Mouse (Mus musculus): ENCODE measurements at regions not wholly inside any gene's neighbourhood (a gene's known extent, or its start where the extent isn't known, plus 50 kb on each side); places are given as distances from the start of the nearest gene placed in this dataset.
A peak's percentile ranks its signal among the peaks of the same experiment; 100 is the strongest.

GRCm38 (mm10) chr7:113672779-113673595, 92.8 kb upstream of the Spon1 start:
- H3K9me3 ChIP-seq, result no peaks in the 10 kb centered on the region
- H3K4me1 ChIP-seq, result peaks cover 13% of the 10 kb centered on the region
- H3K27ac ChIP-seq (replicated peaks), result no peak overlapping the region; the same call in 1 of the 2 replicates
- H3K36me3 ChIP-seq (replicated peaks), result no peaks in the 10 kb centered on the region
- 65% methylated on average over 18 of the region's 18 CpGs for WGBS
- H3K27me3 ChIP-seq (replicated peaks; ENCODE audit: low read depth, poor library complexity, severe bottlenecking), result 0 out of 2 replicates have a peak, but pooled peaks cover 5% of the 10 kb centered on the region
- no peak for DNase-seq (ENCODE audit: low spot score)
- H3K4me3 ChIP-seq, result no peak overlapping the region

GRCm38 (mm10) chr7:113673596-113673956, 92.2 kb upstream of the Spon1 start:
- Histone ChIP-seq H3K4me3 (no peak overlapping the region), H3K9me3 (no peaks in the 10 kb centered on the region), H3K4me1 (peaks cover 13% of the 10 kb centered on the region), H3K36me3 (replicated peaks) (no peaks in the 10 kb centered on the region), H3K27me3 (replicated peaks; ENCODE audit: low read depth, poor library complexity, severe bottlenecking) (0 out of 2 replicates have a peak, but pooled peaks cover 5% of the 10 kb centered on the region), H3K27ac (replicated peaks) (no peak overlapping the region; the same call in 1 of the 2 replicates)
- DNase-seq (ENCODE audit: low spot score), result no peak
- 78% methylated on average over 12 of the region's 12 CpGs for WGBS

DNA sequence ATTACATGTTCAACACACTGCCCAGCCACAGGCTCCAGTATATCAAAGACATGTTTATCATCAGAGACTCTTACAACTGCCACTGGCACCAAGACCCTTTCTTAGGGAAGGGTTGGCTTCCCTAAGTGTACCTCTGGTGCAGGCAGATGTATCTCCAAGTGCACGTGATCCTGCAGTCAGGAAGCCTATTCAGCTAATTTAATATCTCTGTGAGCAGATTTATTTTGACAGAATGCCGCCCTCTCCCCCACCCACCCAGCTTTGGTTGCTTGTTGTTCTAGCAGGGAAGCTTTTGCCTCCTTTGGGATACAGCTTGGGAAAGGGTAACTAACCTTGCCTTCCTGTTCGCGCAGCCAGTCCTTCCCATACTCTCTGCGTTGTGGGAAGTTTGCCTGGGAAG, 83.5 kb upstream of the Spon1 start:
- no peak overlapping the region for H3K4me3 ChIP-seq
- 77% methylated on average over 5 of the region's 5 CpGs for whole genome bisulfite sequencing

DNA sequence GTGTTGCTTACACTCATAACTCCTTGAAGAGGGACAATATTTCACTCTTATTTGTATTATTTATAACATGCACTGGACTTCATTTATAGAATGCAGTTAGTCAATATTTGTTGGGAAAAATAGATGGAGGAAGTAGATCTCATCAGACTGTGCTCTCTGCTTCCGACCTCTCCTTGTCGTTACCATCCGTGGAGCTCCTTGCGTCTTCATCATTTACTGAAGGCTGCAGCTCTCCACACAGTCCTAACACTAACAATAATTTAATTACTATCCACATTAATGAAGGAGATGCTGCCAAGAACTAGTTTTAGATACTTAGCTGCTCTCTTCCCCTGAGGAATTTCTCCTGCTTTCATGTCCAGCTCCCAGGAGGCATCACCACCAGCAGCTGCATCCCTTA, 80.4 kb upstream of the Spon1 start:
- no peak for DNase-seq (ENCODE audit: low spot score)
- Histone ChIP-seq H3K4me1 (peaks cover 23% of the 10 kb centered on the region), H3K27me3 (replicated peaks; ENCODE audit: low read depth, poor library complexity, severe bottlenecking) (no peaks in the 10 kb centered on the region), H3K27ac (replicated peaks) (no peak overlapping the region), H3K9me3 (no peaks in the 10 kb centered on the region), H3K36me3 (replicated peaks) (no peaks in the 10 kb centered on the region), H3K4me3 (no peak overlapping the region)
- 91% methylated on average over 4 of the region's 4 CpGs for WGBS

More for the DNA sequence above, 83.5 kb upstream of the Spon1 start:
- H3K9me3 ChIP-seq, result no peaks in the 10 kb centered on the region
- no peaks in the 10 kb centered on the region for H3K27me3 ChIP-seq (replicated peaks; ENCODE audit: low read depth, poor library complexity, severe bottlenecking)
- no peak for DNase-seq (ENCODE audit: low spot score)
- no peaks in the 10 kb centered on the region for H3K36me3 ChIP-seq (replicated peaks)
- H3K27ac ChIP-seq (replicated peaks), result no peak overlapping the region
- peaks cover 10% of the 10 kb centered on the region for H3K4me1 ChIP-seq

DNA sequence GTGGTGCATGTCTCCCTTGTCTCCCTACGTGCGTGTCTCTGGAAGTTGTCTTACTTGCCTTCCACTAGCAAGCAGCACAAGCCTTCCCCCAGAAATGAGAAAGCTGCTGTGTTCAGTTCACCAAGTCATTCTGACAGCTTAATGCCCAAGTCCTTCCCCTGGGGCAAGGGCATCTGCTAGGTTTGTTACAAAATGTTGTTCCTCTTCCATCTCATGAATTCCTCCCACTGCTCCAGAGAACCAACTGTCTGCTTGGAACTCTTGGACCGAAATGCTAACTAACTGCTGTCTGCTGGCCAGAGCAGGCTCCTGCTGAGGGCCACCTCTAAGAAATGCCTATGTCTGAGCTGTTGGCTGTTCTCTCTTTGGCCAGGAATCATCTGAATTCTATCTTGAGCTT, 79.3 kb upstream of the Spon1 start:
- no peak overlapping the region for H3K4me3 ChIP-seq
- H3K27ac ChIP-seq (replicated peaks), result no peak overlapping the region
- no peaks in the 10 kb centered on the region for H3K36me3 ChIP-seq (replicated peaks)
- H3K27me3 ChIP-seq (replicated peaks; ENCODE audit: low read depth, poor library complexity, severe bottlenecking), result no peaks in the 10 kb centered on the region
- H3K4me1 ChIP-seq, result peaks cover 30% of the 10 kb centered on the region
- DNase-seq (ENCODE audit: low spot score), result no peak
- WGBS, result 74% methylated on average over 3 of the region's 3 CpGs
- no peaks in the 10 kb centered on the region for H3K9me3 ChIP-seq

DNA sequence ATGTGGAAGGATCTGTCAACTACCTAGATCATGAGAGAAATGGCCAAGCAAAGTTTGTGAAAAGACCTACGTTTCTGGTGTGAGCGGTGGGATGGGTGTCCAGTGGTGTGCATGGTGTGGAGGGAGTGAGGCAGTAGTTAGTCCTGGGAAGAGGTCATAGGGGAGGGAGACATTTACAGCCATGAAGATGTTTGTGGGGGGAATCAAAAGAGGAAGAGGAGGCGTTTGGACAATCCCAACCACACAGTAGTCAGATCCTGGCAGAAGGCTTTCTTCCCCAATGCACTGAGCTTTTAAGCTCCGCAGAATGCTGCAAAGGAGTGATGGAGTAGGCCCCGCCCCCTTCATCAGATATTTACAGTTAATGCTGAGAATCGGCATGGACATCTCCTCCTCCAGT, 78.2 kb upstream of the Spon1 start:
- Histone ChIP-seq H3K27ac (replicated peaks) (no peak overlapping the region), H3K27me3 (replicated peaks; ENCODE audit: low read depth, poor library complexity, severe bottlenecking) (no peaks in the 10 kb centered on the region), H3K9me3 (no peaks in the 10 kb centered on the region), H3K36me3 (replicated peaks) (no peaks in the 10 kb centered on the region), H3K4me3 (no peak overlapping the region), H3K4me1 (peaks cover 37% of the 10 kb centered on the region)
- WGBS, result 80% methylated on average over 6 of the region's 6 CpGs
- no peak for DNase-seq (ENCODE audit: low spot score)

DNA sequence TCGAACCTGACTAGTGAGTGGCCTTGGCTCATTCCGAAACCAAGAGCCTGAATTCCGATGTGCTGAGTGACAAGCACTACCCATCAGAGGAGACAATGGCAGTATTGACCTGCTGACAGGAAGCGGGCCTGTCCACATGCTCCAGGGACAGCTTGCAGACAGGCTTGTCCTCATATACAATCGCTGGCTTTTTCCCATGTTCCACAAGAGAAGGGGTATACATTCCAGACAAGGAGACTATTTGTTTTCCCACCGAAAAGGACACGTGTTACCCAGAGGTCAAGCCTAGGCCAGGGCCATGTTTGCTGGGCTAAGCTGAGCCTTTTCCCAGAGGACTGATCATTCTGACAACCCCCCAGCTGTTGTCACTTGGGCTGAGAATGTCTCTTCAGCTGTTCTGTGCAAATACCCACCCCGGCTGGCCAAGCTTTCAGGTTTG, 77.5 kb upstream of the Spon1 start:
- no peaks in the 10 kb centered on the region for H3K9me3 ChIP-seq
- 26% methylated on average over 8 of the region's 8 CpGs for WGBS
- no peaks in the 10 kb centered on the region for H3K36me3 ChIP-seq (replicated peaks)
- no peak overlapping the region for H3K4me3 ChIP-seq
- H3K27me3 ChIP-seq (replicated peaks; ENCODE audit: low read depth, poor library complexity, severe bottlenecking), result no peaks in the 10 kb centered on the region
- H3K4me1 ChIP-seq, result peaks cover 38% of the 10 kb centered on the region
- H3K27ac ChIP-seq (replicated peaks), result no peak overlapping the region
- DNase-seq (ENCODE audit: low spot score), result peak; percentile 61

GRCm38 (mm10) chr7:113688717-113689116, 77.1 kb upstream of the Spon1 start:
- H3K9me3 ChIP-seq, result no peaks in the 10 kb centered on the region
- H3K4me1 ChIP-seq, result peaks cover 43% of the 10 kb centered on the region
- no peaks in the 10 kb centered on the region for H3K27me3 ChIP-seq (replicated peaks; ENCODE audit: low read depth, poor library complexity, severe bottlenecking)
- no peak overlapping the region for H3K4me3 ChIP-seq
- H3K27ac ChIP-seq (replicated peaks), result no peak overlapping the region
- no peaks in the 10 kb centered on the region for H3K36me3 ChIP-seq (replicated peaks)
- WGBS, result 91% methylated on average over 1 of the region's 1 CpGs
- no peak for DNase-seq (ENCODE audit: low spot score)

DNA sequence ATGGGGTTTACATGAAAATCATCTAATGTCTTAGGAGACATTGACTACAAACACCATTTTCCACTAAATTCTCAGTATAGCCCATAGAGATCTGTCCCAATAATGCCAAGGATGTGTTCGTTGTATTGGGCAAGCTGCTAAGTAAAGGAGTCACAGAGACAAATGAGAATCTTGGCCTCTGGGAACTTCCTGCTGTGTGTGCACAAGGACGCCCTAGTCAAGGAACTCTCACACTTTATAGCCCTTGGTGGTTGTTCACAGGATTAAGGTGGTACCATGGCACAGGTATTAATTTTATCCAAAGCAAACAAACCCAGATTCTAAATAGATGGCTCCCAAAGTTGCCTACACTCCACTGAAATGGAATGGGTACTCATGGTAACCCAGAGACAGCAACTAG, 76.7 kb upstream of the Spon1 start:
- Histone ChIP-seq H3K36me3 (replicated peaks) (no peaks in the 10 kb centered on the region), H3K27ac (replicated peaks) (no peak overlapping the region), H3K4me1 (peaks cover 47% of the 10 kb centered on the region), H3K27me3 (replicated peaks; ENCODE audit: low read depth, poor library complexity, severe bottlenecking) (no peaks in the 10 kb centered on the region), H3K4me3 (no peak overlapping the region), H3K9me3 (no peaks in the 10 kb centered on the region)
- no peak for DNase-seq (ENCODE audit: low spot score)
- WGBS, result 80% methylated on average over 2 of the region's 2 CpGs

DNA sequence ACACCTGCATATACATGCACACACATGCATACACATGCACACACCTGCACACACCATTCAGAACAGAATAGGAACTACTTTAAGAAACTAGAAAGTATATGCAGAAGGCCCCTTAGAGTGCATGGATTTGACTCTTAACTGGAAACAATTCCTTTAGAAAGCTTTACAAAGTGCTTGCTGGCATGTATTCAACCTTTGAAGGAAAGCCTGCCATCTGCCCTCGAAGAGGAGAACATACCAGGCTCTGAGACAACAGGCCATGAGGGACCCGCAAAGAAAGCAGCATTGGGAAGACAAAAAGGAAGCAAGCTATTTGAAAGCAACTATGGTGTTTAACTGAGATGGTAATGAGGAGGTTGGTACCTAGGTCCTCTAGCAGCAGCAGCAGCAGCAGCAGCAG, 74.0 kb upstream of the Spon1 start:
- 76% methylated on average over 2 of the region's 2 CpGs for WGBS
- H3K27me3 ChIP-seq (replicated peaks; ENCODE audit: low read depth, poor library complexity, severe bottlenecking), result no peaks in the 10 kb centered on the region
- H3K9me3 ChIP-seq, result no peaks in the 10 kb centered on the region
- peaks cover 55% of the 10 kb centered on the region for H3K4me1 ChIP-seq
- no peak overlapping the region for H3K27ac ChIP-seq (replicated peaks)
- no peak for DNase-seq (ENCODE audit: low spot score)
- no peak overlapping the region for H3K4me3 ChIP-seq
- H3K36me3 ChIP-seq (replicated peaks), result no peaks in the 10 kb centered on the region

DNA sequence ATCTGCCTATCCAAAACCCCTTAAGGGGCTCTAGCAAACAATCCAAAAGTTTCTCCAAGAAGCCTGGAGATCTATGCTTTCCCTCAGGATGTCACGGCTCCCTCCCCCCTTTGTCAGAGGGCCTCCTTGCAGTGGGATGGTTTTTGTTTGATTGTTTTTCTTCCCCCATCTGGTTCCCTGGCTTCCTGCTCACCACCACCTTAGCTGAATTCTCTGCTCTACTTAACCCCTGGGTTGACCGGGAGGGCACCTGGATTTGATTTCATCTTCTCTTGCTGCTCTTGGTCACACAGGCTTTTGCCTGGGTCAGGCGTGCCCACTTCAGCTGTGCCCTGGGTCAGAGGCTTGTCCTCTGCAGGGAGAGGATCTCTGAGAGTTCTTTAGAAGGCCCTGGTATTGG, 72.3 kb upstream of the Spon1 start:
- Histone ChIP-seq H3K9me3 (no peaks in the 10 kb centered on the region), H3K27me3 (replicated peaks; ENCODE audit: low read depth, poor library complexity, severe bottlenecking) (no peaks in the 10 kb centered on the region), H3K4me1 (peaks cover 43% of the 10 kb centered on the region), H3K4me3 (no peak overlapping the region), H3K36me3 (replicated peaks) (no peaks in the 10 kb centered on the region), H3K27ac (replicated peaks) (peak overlapping the region; percentile 58)
- DNase-seq (ENCODE audit: low spot score), result peak; percentile 55
- 28% methylated on average over 3 of the region's 3 CpGs for WGBS

- WGBS, result 43% methylated on average over 5 of the region's 5 CpGs
- DNase-seq (ENCODE audit: low spot score), result peak; percentile 46
- H3K27ac ChIP-seq (replicated peaks), result no peak overlapping the region; the same call in 1 of the 2 replicates
Measured at GRCm38 (mm10) chr7:113694466-113694865, 71.3 kb upstream of the Spon1 start.

DNA sequence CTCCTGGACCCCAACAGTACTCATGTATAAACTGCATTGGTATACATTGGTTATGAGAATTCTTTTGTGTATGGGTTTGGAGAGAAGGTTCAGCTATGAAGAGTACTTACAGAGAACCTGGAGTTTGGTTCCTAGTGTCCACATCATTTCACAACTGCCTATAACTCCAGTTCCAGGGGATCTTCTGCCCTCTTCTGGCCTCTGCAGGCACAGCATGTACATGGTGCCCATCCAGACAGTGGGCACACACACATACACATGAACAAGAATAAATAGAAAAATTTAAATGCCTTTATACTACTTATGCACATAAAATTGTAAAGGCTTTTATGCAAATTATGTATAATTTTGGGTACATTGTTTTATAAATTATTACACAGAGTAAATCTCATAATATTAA, 59.9 kb upstream of the Spon1 start:
- Histone ChIP-seq H3K36me3 (replicated peaks) (no peaks in the 10 kb centered on the region), H3K27me3 (replicated peaks; ENCODE audit: low read depth, poor library complexity, severe bottlenecking) (no peaks in the 10 kb centered on the region), H3K27ac (replicated peaks) (no peak overlapping the region), H3K9me3 (no peaks in the 10 kb centered on the region), H3K4me1 (no peaks in the 10 kb centered on the region), H3K4me3 (no peak overlapping the region)
- no peak for DNase-seq (ENCODE audit: low spot score)

More at GRCm38 (mm10) chr7:113694466-113694865, 71.3 kb upstream of the Spon1 start:
- Histone ChIP-seq H3K9me3 (no peaks in the 10 kb centered on the region), H3K36me3 (replicated peaks) (no peaks in the 10 kb centered on the region), H3K27me3 (replicated peaks; ENCODE audit: low read depth, poor library complexity, severe bottlenecking) (no peaks in the 10 kb centered on the region), H3K4me3 (no peak overlapping the region), H3K4me1 (peaks cover 39% of the 10 kb centered on the region)

All from embryonic facial prominence, embryonic 10.5 days (tissue).